Mouse (Mus musculus) erythroid progenitor cell, adult 5-6 weeks (primary cell): ENCODE measurements around the gene Enox1. TPM values are rescaled to one million over a fixed set of nuclear protein-coding genes. Genes with fewer than 3 reads are reported as not detected.

ENCODE experiments used
- ATAC-seq: replicated peaks from 2 replicates; pipeline ENCODE4 v1.8.0; 2016; ENCODE audit warnings: moderate number of reproducible peaks, mild to moderate bottlenecking, moderate TSS enrichment, inconsistent platforms; ENCODE audit not compliant: poor library complexity, low FRiP score, severe bottlenecking
- total RNA-seq, 2 experiments: library from RNA; stranded (forward) in 1 of 2; stranded (reverse) in 1 of 2; fragments of 150-400 nt in 1 of 2; fragments of 186-747, 209-891 nt in 1 of 2; gene quantifications; 2 replicates each; pipeline versions ENCODE4 v1.2.3 to v1.2.4; 2015 to 2017; ENCODE audit warnings: low replicate concordance in 2 of 2

The Enox1 gene
- total RNA-seq, 2 experiments from 2014 or later: not detected

DNA sequence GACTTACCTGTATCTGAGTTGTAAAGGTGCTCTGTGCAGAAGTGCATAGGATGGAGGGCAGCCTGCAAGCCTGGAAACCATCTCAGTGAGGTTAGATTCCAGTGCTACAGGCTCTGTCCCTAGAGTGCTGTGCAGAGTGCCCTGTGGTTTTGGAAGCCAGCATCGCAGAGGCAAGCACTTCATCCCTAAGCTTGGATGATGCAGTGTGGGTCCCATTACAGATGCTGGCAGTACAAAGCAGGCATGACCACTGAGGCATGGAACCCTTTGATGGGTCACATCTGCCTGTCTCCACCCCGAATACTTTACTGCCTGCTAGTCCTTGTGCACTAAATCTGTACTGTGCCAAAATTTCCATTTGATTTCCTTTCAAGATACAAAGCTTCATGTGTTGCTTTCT, 33.6 kb downstream of the Enox1 start:
- ATAC-seq: no peak

DNA sequence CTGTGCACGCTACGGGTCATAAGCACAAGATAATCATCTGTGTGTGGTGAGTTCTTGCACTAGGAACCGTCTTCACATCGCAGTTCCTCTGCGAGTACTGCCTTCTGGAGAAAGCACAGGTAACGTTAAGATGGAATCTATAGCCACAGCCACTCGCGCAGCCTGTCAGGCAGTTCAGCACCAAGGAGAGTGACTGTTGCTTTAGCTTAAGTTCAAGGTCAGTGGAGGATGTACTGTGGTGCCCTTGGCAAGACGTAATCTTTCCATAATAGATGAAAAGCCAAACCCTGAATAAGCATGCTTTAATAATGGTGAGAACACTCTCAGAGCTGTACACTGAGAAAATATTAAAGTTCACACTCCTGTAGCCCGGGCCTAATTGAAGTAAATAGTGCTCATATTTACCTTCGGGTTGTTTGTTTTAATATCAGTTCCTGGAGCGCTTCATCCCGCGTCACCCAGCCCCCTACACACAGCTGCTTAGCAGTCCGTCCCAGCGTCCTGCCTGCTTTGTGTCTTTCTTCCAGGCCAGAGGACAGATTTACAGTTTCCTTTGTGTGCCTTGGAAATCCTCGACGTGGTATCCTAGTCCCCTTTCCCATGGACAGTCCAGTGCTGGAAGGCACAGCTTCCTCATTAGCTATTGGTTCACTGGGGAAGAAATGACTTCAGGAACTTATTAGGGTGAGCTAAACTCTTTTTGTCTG, 38.9 kb downstream of the Enox1 start:
- no peak for ATAC-seq

DNA sequence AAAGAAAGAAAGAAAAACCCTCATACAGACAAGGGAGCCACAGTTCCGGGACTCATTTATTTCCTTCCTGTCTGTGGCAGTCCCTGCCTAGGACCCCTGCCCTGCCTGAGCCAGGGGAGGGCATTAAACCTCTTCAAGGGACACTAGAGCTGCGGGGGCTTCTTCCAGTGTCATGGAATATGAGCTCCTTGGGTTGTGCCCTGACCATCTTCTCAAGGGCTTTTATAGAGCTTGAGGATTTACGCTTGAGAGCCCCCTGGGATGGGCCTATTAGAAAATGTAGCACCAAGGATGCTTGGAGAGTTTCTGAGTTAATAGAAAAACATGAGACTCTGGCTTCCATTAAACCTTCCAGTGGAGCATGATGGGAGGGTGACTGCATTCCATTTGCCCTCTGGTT, 39.7 kb downstream of the Enox1 start:
- no peak for ATAC-seq

DNA sequence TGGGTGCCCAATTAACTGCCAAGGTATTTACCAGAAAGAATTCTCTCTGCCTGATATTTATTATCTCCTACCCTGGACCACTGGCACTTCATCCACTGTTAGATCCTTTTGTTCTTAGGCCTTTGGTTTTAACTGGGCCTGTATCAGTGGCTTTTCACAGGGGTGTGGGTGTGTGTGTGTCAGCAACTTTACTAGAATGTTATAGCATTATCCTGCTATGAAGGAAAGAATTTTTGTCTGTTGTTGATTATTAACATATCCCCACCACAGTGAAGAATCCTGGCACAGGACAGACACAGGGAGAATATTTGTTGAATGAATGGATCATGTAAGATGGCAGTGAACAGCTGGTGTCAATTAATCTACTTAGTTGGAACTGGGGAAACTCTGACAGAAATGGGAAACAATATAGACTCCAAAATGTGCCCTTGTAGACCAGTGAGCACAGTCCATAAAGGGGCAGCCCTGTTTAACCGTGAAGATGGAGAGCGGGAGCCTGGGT, 40.9 kb downstream of the Enox1 start:
- ATAC-seq: no peak

DNA sequence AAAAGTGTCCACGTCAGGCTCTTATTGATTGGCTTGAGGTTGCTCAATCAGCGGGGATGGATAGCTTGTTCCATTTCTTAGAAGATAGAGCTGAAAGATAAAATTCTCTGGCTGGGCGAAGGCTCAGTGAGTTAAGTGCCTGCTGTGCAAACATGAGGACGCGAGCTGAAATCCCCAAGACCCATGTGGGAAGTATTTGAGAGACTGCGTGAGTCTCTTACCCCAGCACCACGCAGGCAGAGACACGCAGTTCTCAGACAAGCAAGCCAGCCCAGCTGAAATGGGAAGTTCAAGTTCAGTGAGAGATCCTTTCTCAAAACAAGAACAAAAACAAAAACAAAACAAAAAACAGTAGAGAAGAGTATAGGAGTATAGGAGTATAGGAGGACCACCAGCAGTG, 54.3 kb downstream of the Enox1 start:
- no peak for ATAC-seq

DNA sequence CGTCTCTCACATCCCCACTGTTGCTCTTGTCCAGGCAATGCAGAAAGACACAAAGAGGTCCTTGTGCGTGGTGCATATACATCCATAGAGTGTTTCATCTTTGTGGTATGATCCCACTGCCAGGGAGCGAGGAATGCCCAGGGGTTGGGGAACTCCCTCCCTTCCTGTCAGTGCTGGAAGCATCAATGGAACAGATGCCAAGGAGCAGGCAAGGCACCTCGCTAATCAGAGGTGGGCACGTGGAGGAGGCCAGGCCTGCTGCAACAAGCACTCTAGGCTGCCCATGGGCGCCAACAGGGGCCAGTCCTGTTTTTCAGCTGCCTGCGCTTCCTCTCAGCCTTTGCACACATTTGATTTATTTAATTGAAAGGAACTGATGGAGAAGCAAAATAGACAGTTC, 56.6 kb downstream of the Enox1 start:
- no peak for ATAC-seq

DNA sequence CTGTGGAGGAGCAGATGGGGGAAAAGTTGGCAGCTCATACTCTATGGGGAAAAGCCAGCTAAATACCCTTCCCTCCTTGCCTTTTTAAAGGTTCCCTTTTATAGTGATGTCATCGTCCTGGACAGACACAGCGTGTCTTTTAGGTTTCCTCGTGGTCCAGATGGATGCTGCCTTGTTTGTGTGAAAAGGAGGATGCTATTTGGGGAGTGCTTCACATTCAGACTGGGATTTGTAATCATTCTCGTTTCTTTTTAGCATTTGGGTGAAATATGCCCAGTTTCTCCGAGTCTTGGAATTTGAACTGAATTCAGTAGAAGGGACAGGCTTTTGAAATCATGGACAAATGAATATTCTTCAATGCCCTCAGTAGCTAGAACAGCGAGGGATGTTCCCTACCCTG, 58.3 kb downstream of the Enox1 start:
- no peak for ATAC-seq

DNA sequence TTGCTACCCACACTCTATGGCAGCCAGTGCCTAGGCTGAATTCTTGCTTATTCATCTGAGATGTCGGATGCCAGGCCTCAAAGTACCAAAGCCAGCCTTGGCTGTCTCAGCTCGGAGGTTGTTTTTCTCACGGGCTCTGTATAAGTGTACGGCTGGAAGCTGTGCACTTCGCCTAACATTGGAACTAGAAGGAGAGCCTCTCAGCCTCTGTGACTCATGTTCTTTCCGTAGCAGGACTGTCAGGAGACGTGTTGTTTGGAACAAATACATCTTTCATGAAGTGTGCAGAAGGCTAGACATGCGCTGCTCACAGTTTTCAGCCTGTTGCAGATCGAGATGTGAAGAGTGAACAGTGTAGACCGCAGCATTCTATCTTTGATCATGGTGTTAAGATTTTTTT, 68.8 kb downstream of the Enox1 start:
- ATAC-seq: no peak

DNA sequence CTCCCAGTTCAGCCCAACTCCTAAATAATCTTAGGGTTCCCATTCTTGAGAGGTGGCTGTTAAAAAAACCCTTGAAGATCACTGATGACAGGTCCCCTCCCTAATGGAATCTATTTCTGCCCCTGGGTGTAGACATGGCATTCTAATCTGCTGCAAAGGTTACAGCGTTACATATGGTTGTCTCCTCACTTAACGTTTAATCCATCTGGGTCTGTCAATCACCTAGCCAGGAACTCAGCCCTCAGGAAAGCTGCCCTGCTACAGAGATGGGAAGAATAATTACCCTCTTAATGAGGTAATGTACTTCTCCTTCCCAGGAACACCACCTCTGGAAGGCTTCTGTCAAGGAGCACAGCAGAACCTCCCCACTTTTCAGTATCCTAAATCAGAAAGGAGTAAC, 82.2 kb downstream of the Enox1 start:
- ATAC-seq: no peak

DNA sequence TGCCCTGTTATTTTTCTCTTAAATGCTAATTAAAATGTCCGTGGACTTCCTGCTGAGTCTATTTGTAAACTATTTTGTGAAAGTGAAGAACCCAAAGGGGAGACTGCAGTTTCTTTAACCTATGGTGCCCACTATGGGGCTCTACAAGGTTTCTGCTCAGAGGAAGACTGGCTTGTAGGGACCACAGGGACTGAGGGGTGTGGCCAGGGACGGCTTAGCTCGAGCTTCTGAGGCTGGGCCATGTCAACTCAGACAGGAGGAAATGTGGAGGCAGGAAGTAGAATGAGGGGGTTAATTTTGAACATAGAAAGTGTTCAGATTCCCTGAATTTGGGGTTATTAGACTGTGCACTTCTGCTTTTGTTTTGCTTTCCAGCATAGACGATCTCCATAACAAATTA, 82.8 kb downstream of the Enox1 start:
- no peak for ATAC-seq

DNA sequence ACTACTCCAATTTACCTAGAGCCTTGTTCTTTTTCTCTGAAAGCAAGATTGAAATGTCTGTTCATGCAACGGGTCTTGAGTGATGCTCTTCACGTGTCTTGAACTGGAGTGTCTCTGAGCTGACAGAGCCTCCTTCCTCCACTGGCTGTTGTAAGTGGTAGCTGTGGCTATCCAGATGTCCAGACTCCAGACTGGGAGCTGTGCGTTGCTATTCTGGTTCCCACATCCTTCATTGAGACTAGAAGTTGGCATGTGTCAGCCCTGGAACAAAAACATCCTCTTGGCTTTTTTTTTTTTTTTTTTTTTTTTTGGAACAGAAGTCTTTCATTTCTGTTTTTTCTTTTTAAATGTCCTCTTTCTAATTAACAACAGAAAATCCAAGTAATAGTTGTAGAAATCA, 90.4 kb downstream of the Enox1 start:
- no peak for ATAC-seq

DNA sequence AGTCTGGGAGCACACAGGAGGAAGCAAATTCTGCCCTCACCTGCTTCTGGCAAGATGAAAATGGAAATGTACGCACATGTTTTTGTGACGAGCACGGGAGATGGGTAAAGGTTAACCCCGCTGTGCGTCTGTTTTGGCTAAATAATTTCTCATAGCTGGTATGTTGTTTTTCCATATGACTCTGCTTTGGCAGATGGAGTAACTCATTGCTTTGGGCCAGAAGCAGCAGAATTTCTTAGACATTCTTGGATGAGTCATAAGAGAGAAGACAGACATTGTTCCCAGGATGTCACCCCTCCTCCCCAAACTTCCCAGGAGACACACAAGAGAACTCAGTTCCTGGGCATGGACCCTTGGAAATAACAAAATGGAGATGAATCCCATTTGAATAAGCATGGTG, 91.9 kb downstream of the Enox1 start:
- no peak for ATAC-seq

DNA sequence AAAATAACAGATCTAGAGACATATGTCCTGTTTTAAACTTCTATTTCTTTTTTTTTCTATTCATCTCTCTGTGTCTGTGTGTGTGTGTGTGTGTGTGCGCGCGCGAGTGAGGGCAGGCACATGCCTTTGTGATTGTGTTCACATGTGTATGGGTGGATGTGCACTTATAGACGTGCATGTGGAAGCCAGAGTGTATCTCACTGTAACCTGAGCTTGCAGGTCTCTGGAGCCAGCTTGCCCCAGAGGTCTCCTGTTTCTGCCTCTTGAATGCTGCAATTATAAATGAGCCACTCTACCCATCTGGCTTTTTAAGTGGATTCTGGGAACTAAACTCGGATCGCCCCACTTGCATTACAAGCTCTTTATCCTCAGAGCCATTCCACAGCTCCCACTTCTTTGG, 92.4 kb downstream of the Enox1 start:
- ATAC-seq: no peak

DNA sequence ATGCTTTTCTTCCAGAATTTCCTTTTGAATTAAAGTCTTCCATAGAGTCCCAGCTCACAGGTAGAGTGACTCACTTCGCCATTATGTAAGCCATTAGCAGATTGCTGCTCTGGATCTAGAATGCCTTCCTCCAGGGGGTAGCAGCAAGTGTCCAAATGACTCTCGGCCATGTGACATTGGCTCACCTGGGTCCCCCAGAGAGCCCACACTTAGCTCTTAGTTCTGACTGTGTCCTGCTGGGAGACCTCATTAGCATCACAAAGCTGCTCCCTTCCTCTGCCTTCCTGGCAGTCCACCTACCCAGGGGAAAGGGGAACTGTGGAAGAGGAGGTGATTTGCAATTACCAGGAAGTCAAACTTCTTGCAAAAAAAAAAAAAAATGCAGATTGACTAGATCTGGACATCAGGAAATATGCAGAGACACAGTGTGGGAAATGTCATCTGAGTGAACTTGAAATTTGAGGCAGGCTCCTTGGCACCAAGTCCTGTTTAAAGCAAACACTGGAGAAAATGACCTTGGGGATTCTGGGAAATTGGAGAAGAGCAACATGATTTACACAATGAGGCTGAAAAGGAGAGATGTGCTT, 94.2 kb downstream of the Enox1 start:
- ATAC-seq: no peak

DNA sequence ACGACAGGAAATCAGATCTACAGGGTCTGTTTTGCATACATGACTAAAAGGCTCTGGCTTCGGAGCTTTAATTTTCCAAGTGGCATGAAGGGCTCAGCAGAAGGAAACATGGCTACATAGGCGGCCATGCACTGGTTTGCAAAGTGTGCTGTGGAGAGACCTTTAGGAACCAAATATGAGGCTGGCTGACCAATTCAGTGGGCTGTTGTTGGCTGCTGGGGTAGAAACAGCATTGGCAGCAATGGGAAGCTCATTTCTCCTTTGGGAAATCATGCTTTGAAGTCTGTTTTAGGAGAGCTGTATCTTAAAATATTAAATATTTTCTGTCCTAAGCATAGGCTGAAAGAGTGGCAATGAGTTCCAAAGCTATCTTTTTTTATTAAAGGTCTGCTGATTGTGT, 98.6 kb downstream of the Enox1 start:
- no peak for ATAC-seq

DNA sequence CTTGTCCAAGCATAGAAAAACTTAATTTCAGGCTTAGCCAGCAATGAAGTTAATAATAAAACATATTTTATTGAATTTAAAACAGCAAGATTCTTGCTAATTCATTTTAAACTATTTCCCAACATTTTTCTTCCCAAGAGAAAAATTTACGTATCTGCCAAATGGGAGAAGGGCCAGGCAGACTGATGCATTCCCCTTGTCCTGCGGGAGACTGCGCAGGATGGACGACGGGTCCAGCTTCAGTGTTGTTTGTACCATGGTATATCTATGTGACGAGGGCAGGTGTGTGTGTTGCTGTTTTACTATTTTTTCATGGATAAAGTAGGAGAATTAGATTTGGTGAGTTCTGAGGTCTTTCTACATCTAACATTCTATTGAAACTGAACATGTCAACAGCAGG, 99.1 kb downstream of the Enox1 start:
- no peak for ATAC-seq

DNA sequence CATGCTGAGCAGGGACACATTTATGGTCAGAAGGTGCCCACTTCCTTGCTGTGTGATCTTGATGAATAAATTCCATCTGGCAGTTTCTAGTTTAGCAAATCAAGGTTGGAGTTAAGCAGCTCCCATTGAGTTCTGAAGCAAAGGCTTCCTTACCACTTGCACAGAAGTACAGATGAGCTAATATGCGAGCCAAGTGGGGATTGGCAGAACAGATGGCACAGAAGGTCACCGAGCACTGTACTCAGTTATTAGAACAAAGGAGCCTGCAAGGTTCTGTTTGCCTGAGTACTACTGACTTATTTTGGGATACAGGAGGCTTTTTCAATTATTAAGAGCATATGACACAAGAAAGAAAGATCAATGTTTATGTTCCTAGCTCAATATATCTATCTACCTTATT, 100.4 kb downstream of the Enox1 start:
- no peak for ATAC-seq

DNA sequence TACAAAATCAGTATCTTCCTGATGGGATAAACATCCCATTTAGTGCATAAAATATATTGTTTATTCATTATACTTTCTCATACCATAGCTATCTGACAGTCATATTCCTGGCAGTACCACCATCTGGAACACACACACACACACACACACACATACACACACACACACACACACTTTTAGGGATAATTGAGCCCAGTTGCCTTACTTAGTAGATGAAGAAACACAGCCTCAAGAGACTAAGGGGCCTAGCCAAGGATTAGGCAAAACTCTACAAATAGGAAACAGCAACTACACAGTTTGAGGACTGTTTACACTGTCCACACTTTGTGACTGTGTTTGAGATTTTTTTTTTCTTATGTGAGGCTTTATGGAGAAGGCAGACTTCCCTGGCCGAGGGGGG, 100.9 kb downstream of the Enox1 start:
- no peak for ATAC-seq

DNA sequence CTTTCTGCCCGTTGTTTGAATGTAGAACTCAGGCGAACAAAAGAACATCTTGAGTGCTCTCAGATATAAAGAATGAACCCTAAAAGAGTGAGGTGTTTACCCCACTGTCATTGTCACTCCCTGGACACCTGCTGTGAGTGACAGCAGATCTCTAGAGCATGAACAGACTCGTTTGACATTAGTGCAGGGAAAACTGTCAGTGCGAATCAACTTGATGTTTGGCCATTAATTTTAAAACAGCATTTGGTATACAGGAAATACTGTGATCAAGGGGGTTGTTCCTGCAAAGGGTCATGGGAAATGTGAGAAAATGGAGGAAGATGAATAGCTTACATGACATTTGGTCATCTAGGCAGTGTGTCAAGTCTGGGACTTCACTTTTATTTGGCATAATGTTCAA, 101.6 kb downstream of the Enox1 start:
- ATAC-seq: no peak

DNA sequence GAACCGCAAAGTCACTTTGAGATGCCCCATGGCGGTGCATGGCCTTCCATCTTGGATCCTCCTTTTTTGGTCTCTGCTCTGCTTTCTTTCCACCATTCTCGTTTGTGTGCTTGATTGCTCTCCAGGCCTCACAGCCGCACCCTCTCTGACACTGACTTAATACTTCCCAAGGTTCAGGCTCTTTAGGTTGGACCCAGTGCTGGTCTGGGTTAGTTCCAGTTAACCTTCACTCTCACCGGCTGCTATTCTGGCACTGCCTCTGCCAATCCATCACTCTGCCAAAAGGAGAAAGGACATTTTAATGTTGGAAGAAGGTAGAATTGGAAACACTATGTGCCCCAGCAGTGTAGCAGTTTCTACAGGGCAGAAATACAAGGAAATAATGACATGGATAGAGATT, 103.1 kb downstream of the Enox1 start:
- ATAC-seq: no peak

DNA sequence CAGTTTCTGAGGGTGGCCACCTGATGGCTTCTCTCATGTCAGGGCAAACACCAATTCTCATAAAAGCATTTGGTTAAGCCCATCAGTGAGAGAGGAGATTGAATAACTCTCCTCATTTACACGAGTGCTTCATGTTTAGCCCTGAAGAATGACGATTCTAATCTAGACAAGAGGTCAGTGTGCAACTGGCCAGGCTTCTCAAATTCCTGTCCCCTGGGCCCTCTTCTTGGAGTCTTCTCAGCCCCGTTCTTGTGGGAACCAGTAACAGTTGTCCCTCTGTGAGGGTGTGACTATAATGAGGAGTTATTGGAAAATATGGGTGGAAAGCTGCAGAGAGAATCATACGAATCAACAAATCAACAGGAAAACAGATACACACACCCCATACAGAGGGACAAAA, 103.5 kb downstream of the Enox1 start:
- ATAC-seq: no peak
